Mouse (Mus musculus) gastrocnemius, postnatal 10 days (tissue): Measurements from ENCODE around the gene Gm7929. TPM values are rescaled to one million over a fixed set of nuclear protein-coding genes. Genes with fewer than 3 reads are reported as not detected.
"Not testable (repeated sequence)": the region's sequence is repeated elsewhere in the genome, so short reads cannot be mapped to it uniquely, and the experiment has no call there.

ENCODE experiments used
- DNase-seq: peaks from one replicate; pipeline ENCODE4 v3.0.0; 2021; ENCODE audit warnings: mixed read lengths
- long read RNA-seq, 2 experiments: library from polyadenylated mRNA; stranded (forward); transcript quantifications; one replicate each; pipeline ENCODE4 v2.0.0; 2021
- total RNA-seq, 2 experiments: library from RNA; stranded (reverse); gene quantifications; 2 replicates each; pipeline ENCODE4 v1.2.3; 2021

Gm7929 gene
- total RNA-seq, result not detected
- long read RNA-seq, experiment 1, result 0 reads
- long read RNA-seq, experiment 2, result 0 reads

GRCm38 (mm10) chr14:41750514-41750913 is at the start of gene Gm7929:
Gene Gm7929 (minus strand): TSS chr14:41750614.
- not testable (repeated sequence) for DNase-seq

GRCm38 (mm10) chr14:41772341-41772740 is 21.9 kb upstream of the Gm7929 start, which contains the start of gene Gm47189:
Gene Gm47189 (minus strand): TSS chr14:41772441.
- DNase-seq, result not testable (repeated sequence)

- not testable (repeated sequence) for DNase-seq
Observed at GRCm38 (mm10) chr14:41755931-41756330, 5.5 kb upstream of the Gm7929 start.

- not testable (repeated sequence) for DNase-seq
Observed at GRCm38 (mm10) chr14:41723437-41723836, 27.0 kb downstream of the Gm7929 start.

GRCm38 (mm10) chr14:41717180-41717579 is 33.2 kb downstream of the Gm7929 start:
- DNase-seq, result not testable (repeated sequence)

- not testable (repeated sequence) for DNase-seq
Observed at GRCm38 (mm10) chr14:41701785-41702184, 48.6 kb downstream of the Gm7929 start, which contains the start of gene Gm8068. Gene Gm8068 (minus strand): TSS chr14:41701885.

Other genes starting within 250 kb of the Gm7929 start
- not detected for gene Gm7970, start 195.0 kb downstream of the Gm7929 start, total RNA-seq
- gene 1700049E17Rik2, start 177.4 kb downstream of the Gm7929 start, total RNA-seq, result not detected
- gene Gm3072, start 126.0 kb downstream of the Gm7929 start, total RNA-seq, result not detected
- not detected for gene Gm3676, start 104.1 kb downstream of the Gm7929 start, total RNA-seq
- gene Gm8068, start 48.7 kb downstream of the Gm7929 start, total RNA-seq, result not detected
- gene Gm47189, start 21.8 kb upstream of the Gm7929 start, total RNA-seq, result not detected
- gene Gm7980, start 156.7 kb upstream of the Gm7929 start, total RNA-seq, result not detected
- not detected for gene 1700049E17Rik1, start 174.3 kb upstream of the Gm7929 start, total RNA-seq
- gene 1700024B05Rik, start 193.4 kb upstream of the Gm7929 start, total RNA-seq, result not detected
- not detected for gene Gm6401, start 217.3 kb upstream of the Gm7929 start, total RNA-seq
- gene Gm3543, start 232.7 kb upstream of the Gm7929 start, total RNA-seq, result not detected